Mouse (Mus musculus) MEL (cell line): ENCODE measurements around the gene Accs. TPM values are rescaled to one million over a fixed set of nuclear protein-coding genes. Genes with fewer than 3 reads are reported as not detected.

ENCODE experiments used
- DNase-seq: peaks from one replicate; pipeline ENCODE4 v3.0.0; 2011; ENCODE audit warnings: low read depth, low spot score
- H3K27ac ChIP-seq: 2 replicates; pipeline ENCODE4 v1.5.1; 2012; ENCODE audit warnings: low read depth, mild to moderate bottlenecking, control low read depth, low read length, moderate library complexity; ENCODE audit not compliant: control insufficient read depth
- H3K27me3 ChIP-seq, 2 experiments: fragments of 150-350 bp in 1 of 2; sonication (generic) in 1 of 2; 2 replicates each; pipeline ENCODE4 v1.6.1; 2012; ENCODE audit warnings: low read length in 2 of 2, mild to moderate bottlenecking in 2 of 2, improper control_type of control experiment in 1 of 2, moderate library complexity in 1 of 2; ENCODE audit not compliant: insufficient read depth in 2 of 2, control insufficient read depth in 1 of 2
- H3K36me3 ChIP-seq, 2 experiments: 2 replicates each; pipeline ENCODE4 v1.6.1; 2012 to 2014; ENCODE audit warnings: low read length in 2 of 2, improper control_type of control experiment in 1 of 2, inconsistent platforms in 1 of 2, mild to moderate bottlenecking in 1 of 2; ENCODE audit not compliant: insufficient read depth in 2 of 2, control insufficient read depth in 1 of 2
- H3K4me1 ChIP-seq, 2 experiments: fragments of 150-350 bp in 1 of 2; sonication (generic) in 1 of 2; 2 replicates each; pipeline ENCODE4 v1.6.1; 2012; ENCODE audit warnings: low read length in 2 of 2, improper control_type of control experiment in 1 of 2, mild to moderate bottlenecking in 1 of 2; ENCODE audit not compliant: insufficient read depth in 2 of 2, control insufficient read depth in 1 of 2
- H3K4me3 ChIP-seq, 2 experiments: fragments of 150-350 bp in 1 of 2; sonication (generic) in 1 of 2; 2 replicates each; pipeline ENCODE4 v1.5.1; 2012; ENCODE audit warnings: low read depth in 2 of 2, low read length in 2 of 2, mild to moderate bottlenecking in 2 of 2, moderate library complexity in 2 of 2, control low read depth in 1 of 2, improper control_type of control experiment in 1 of 2; ENCODE audit not compliant: control insufficient read depth in 1 of 2, insufficient read depth in 1 of 2
- H3K79me2 ChIP-seq: 2 replicates; pipeline ENCODE4 v1.6.1; 2012; ENCODE audit warnings: mild to moderate bottlenecking, low read length, moderate library complexity; ENCODE audit not compliant: control insufficient read depth, poor library complexity, insufficient read depth
- H3K9ac ChIP-seq: 2 replicates; pipeline ENCODE4 v1.6.1; 2012; ENCODE audit warnings: low read depth, mild to moderate bottlenecking, control low read depth, low read length, moderate library complexity; ENCODE audit not compliant: control insufficient read depth, poor library complexity, severe bottlenecking
- H3K9me3 ChIP-seq: fragments of 150-350 bp; sonication (generic); replicated peaks from 2 replicates; pipeline ENCODE4 v1.6.1; 2012; ENCODE audit warnings: mild to moderate bottlenecking, low read length, improper control_type of control experiment, moderate library complexity; ENCODE audit not compliant: insufficient read depth
- BHLHE40 ChIP-seq: IDR thresholded peaks from 2 replicates; pipeline ENCODE4 v1.6.1; 2012; ENCODE audit warnings: low read depth, mild to moderate bottlenecking, inconsistent platforms, low read length, improper control_type of control experiment, borderline replicate concordance
- CTCF ChIP-seq, 3 experiments: IDR thresholded peaks in 2 of 3; conservative IDR thresholded peaks in 1 of 3; 2 replicates each; pipeline ENCODE4 v1.5.1; 2011 to 2012; ENCODE audit warnings: low read length in 3 of 3, low read depth in 2 of 3, mild to moderate bottlenecking in 2 of 3, improper control_type of control experiment in 1 of 3, inconsistent platforms in 1 of 3, mixed read lengths in 1 of 3, moderate library complexity in 1 of 3; ENCODE audit not compliant: control insufficient read depth in 1 of 3, insufficient read depth in 1 of 3, poor library complexity in 1 of 3, severe bottlenecking in 1 of 3
- ELF1 ChIP-seq: IDR thresholded peaks from 2 replicates; pipeline ENCODE4 v1.6.1; 2014; ENCODE audit warnings: low read depth, mild to moderate bottlenecking, inconsistent platforms, low read length, improper control_type of control experiment, moderate library complexity
- EP300 ChIP-seq, 2 experiments: IDR thresholded peaks; 2 replicates each; pipeline ENCODE4 v1.6.1; 2011; ENCODE audit warnings: improper control_type of control experiment in 2 of 2, low read length in 2 of 2, low read depth in 1 of 2, mild to moderate bottlenecking in 1 of 2
- ETS1 ChIP-seq: IDR thresholded peaks from 2 replicates; pipeline ENCODE4 v1.6.1; 2012; ENCODE audit warnings: low read depth, mild to moderate bottlenecking, inconsistent platforms, low read length, improper control_type of control experiment, moderate library complexity
- GABPA ChIP-seq: IDR thresholded peaks from 2 replicates; pipeline ENCODE4 v1.6.1; 2012; ENCODE audit warnings: low read depth, mild to moderate bottlenecking, inconsistent platforms, low read length, improper control_type of control experiment, moderate library complexity
- GATA1 ChIP-seq: IDR thresholded peaks from 2 replicates; pipeline ENCODE4 v1.6.1; 2011; ENCODE audit warnings: low read depth, low read length, improper control_type of control experiment
- MAZ ChIP-seq: IDR thresholded peaks from 2 replicates; pipeline ENCODE4 v1.6.1; 2012; ENCODE audit warnings: low read depth, mild to moderate bottlenecking, inconsistent platforms, low read length, improper control_type of control experiment
- NELFE ChIP-seq: IDR thresholded peaks from 2 replicates; pipeline ENCODE4 v1.6.1; 2011; ENCODE audit warnings: low read depth, low read length, improper control_type of control experiment
- POLR2A ChIP-seq, 2 experiments: IDR thresholded peaks; 2 replicates each; pipeline ENCODE4 v1.6.1; 2011 to 2012; ENCODE audit warnings: low read length in 2 of 2, mild to moderate bottlenecking in 2 of 2, control low read depth in 1 of 2, improper control_type of control experiment in 1 of 2, low read depth in 1 of 2, moderate library complexity in 1 of 2; ENCODE audit not compliant: control insufficient read depth in 1 of 2, insufficient read depth in 1 of 2, poor library complexity in 1 of 2
- POLR2AphosphoS2 ChIP-seq: IDR thresholded peaks from 2 replicates; pipeline ENCODE4 v1.6.1; 2011; ENCODE audit warnings: low read length, improper control_type of control experiment
- RAD21 ChIP-seq: IDR thresholded peaks from 2 replicates; pipeline ENCODE4 v1.6.1; 2011; ENCODE audit warnings: mild to moderate bottlenecking, low read depth, low read length, improper control_type of control experiment
- RCOR1 ChIP-seq: IDR thresholded peaks from 2 replicates; pipeline ENCODE4 v1.6.1; 2012; ENCODE audit warnings: low read depth, mild to moderate bottlenecking, inconsistent platforms, low read length, improper control_type of control experiment
- TAL1 ChIP-seq: IDR thresholded peaks from 2 replicates; pipeline ENCODE4 v1.6.1; 2012; ENCODE audit warnings: mild to moderate bottlenecking, inconsistent platforms, low read length, moderate library complexity, mixed read lengths
- USF1 ChIP-seq: IDR thresholded peaks from 2 replicates; pipeline ENCODE4 v1.6.1; 2014; ENCODE audit warnings: low read depth, mild to moderate bottlenecking, inconsistent platforms, low read length, improper control_type of control experiment, moderate library complexity
- ZC3H11A ChIP-seq: IDR thresholded peaks from 2 replicates; pipeline ENCODE4 v1.6.1; 2012; ENCODE audit warnings: low read depth, mild to moderate bottlenecking, inconsistent platforms, low read length, improper control_type of control experiment
- ZMIZ1 ChIP-seq: IDR thresholded peaks from 2 replicates; pipeline ENCODE4 v1.6.1; 2012; ENCODE audit warnings: low read depth, mild to moderate bottlenecking, inconsistent platforms, low read length, improper control_type of control experiment, moderate library complexity
- polyA plus RNA-seq, 2 experiments: library from polyadenylated mRNA; stranded (reverse) in 1 of 2; unstranded in 1 of 2; fragments of >175 nt in 1 of 2; fragments of >200 nt in 1 of 2; gene quantifications; 2 replicates each; pipeline versions ENCODE4 v1.2.1 to v1.2.4; 2012; ENCODE audit warnings: low replicate concordance in 2 of 2, low read depth in 1 of 2; ENCODE audit not compliant: insufficient read length in 2 of 2, insufficient read depth in 1 of 2, missing spikeins in 1 of 2
- total RNA-seq: library from RNA; depleted of rRNA; stranded (reverse); fragments of 300-350 nt; gene quantifications from 2 replicates; pipeline ENCODE4 v1.2.3, GENCODE M21; 2012

Gene Accs
- total and polyA plus RNA-seq, 3 experiments: 1.0 to 4.5 TPM; not detected in 1

DNA sequence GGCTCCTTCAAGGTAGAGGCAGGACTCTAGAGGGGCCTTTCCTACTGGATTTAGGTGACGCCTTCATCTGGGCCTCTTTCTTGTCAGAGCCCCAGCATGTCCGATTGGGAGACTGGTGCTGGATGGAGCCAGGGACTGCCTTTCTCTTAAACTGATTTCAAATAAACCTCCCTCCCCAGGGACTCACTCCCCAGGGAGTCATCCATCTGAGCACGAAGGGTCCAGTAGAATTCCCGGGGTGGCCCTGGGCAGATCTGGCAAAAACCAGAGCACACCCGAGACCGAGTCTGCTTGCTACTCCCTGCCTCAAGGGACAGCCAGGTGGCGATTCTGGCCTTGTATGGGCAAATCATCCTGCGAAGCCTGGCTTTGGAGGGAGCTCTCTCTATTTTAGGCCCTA lies 40.4 kb upstream of the Accs start:
- no peak overlapping the region for H3K4me3 ChIP-seq
- no peak overlapping the region for H3K27ac ChIP-seq
- H3K36me3 ChIP-seq: no peaks in the 10 kb centered on the region; a peak in 1 of 4 replicates
- DNase-seq: no peak
- H3K9ac ChIP-seq: no peak overlapping the region
- no peaks in the 10 kb centered on the region for H3K9me3 ChIP-seq
- H3K79me2 ChIP-seq: no peaks in the 10 kb centered on the region
- H3K27me3 ChIP-seq: no peaks in the 10 kb centered on the region
- H3K4me1 ChIP-seq: peaks cover 0 to 4% of the 10 kb centered on the region in 2 experiments; a peak in 1 of 4 replicates
- TF ChIP-seq NELFE: no peak
- TF ChIP-seq ZMIZ1: no peak
- no peak for TF ChIP-seq TAL1
- no peak for TF ChIP-seq RCOR1
- no peak for TF ChIP-seq POLR2AphosphoS2
- no peak for TF ChIP-seq POLR2A (IDR thresholded peaks at IDR 0.05; ENCODE audit: control insufficient read depth in 1 of 2, insufficient read depth in 1 of 2, low read depth in 1 of 2, low read length in 2 of 2, poor library complexity in 1 of 2)
- TF ChIP-seq BHLHE40: no peak
- TF ChIP-seq ELF1: no peak
- TF ChIP-seq GATA1: no peak
- TF ChIP-seq CTCF (IDR thresholded peaks at IDR 0.05 in 2 of 3, conservative IDR thresholded peaks at IDR 0.05 in 1 of 3; ENCODE audit: control insufficient read depth in 1 of 3, insufficient read depth in 1 of 3, low read depth in 2 of 3, low read length in 3 of 3, poor library complexity in 1 of 3, severe bottlenecking in 1 of 3): no peak
- TF ChIP-seq ETS1: no peak
- no peak for TF ChIP-seq RAD21

DNA sequence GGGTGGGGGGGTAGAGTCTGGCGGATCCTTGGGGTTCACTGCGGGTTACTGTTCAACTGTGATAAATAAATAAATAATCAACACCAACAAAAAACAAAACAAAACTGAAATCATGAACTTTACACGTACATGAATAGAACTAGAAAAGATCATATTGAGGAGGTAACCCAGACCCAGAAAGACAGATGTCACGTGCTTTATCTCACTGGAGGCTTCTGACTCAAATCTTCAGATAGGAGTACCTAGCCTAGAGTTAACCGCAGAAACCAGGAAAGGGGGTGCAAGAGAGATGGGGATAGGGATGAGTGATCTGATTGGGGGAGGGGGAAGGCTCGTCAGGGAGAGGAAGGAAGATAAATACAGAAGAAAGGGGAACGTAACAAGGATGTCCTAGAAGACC lies 39.3 kb upstream of the Accs start:
- H3K9me3 ChIP-seq: no peaks in the 10 kb centered on the region
- peaks cover 0 to 4% of the 10 kb centered on the region in 2 experiments; a peak in 1 of 4 replicates for H3K4me1 ChIP-seq
- peak; percentile 22 for DNase-seq
- no peaks in the 10 kb centered on the region; a peak in 2 of 4 replicates for H3K27me3 ChIP-seq
- H3K79me2 ChIP-seq: no peaks in the 10 kb centered on the region
- no peaks in the 10 kb centered on the region; a peak in 1 of 4 replicates for H3K36me3 ChIP-seq
- no peak overlapping the region for H3K4me3 ChIP-seq
- TF ChIP-seq BHLHE40: peak; percentile 86
- TF ChIP-seq ZC3H11A: no peak
- no peak for TF ChIP-seq MAZ
- TF ChIP-seq RCOR1: 0 out of 2 replicates have a peak, but pooled peaks have one; percentile 14
- TF ChIP-seq ELF1: 0 out of 2 replicates have a peak, but pooled peaks have one; percentile 8
- no peak for TF ChIP-seq TAL1
- TF ChIP-seq GATA1: 0 out of 2 replicates have a peak, but pooled peaks have one; percentile 11
- TF ChIP-seq GABPA: no peak
- peak; percentile 68; the same call in 1 of the 2 replicates for TF ChIP-seq USF1
- peak in 1 of 2 experiments; percentile 18; a peak in 1 of 4 replicates for TF ChIP-seq EP300 (IDR thresholded peaks at IDR 0.05; ENCODE audit: low read depth in 1 of 2, low read length in 2 of 2)
- no peak for TF ChIP-seq POLR2A (IDR thresholded peaks at IDR 0.05; ENCODE audit: control insufficient read depth in 1 of 2, insufficient read depth in 1 of 2, low read depth in 1 of 2, low read length in 2 of 2, poor library complexity in 1 of 2)
- H3K27ac ChIP-seq: no peak overlapping the region
- H3K9ac ChIP-seq: no peak overlapping the region
